Mouse (Mus musculus) heart, embryonic 12.5 days (tissue): ENCODE results near the gene Ccdc180. TPM values are rescaled to one million over a fixed set of nuclear protein-coding genes. Genes with fewer than 3 reads are reported as not detected.

Experiments
- ATAC-seq: fragments of 200-750 bp; cut with Nextera tagmentation; 2 replicates; pipeline ENCODE4 v1.8.0; 2017; ENCODE audit warnings: moderate TSS enrichment, moderate library complexity; ENCODE audit not compliant: insufficient number of reproducible peaks, low FRiP score
- H3K27ac ChIP-seq: fragments of 300-500 bp; sonication (generic); 2 replicates; pipeline ENCODE4 v1.5.1; 2016; ENCODE audit warnings: mild to moderate bottlenecking, moderate library complexity; ENCODE audit not compliant: poor library complexity, severe bottlenecking
- H3K27me3 ChIP-seq: fragments of 300-500 bp; sonication (generic); replicated peaks from 2 replicates; pipeline ENCODE4 v1.6.1; 2016; ENCODE audit warnings: mild to moderate bottlenecking, moderate library complexity
- H3K36me3 ChIP-seq: fragments of 300-500 bp; sonication (generic); 2 replicates; pipeline ENCODE4 v1.6.1; 2016; ENCODE audit warnings: mild to moderate bottlenecking, moderate library complexity
- H3K4me1 ChIP-seq: fragments of 300-500 bp; sonication (generic); replicated peaks from 2 replicates; pipeline ENCODE4 v1.6.1; 2016; ENCODE audit warnings: mild to moderate bottlenecking
- H3K4me2 ChIP-seq: fragments of 300-500 bp; sonication (generic); 2 replicates; pipeline ENCODE4 v1.6.1; 2016; ENCODE audit warnings: mild to moderate bottlenecking, moderate library complexity
- H3K4me3 ChIP-seq: fragments of 300-500 bp; sonication (generic); 2 replicates; pipeline ENCODE4 v1.5.1; 2016; ENCODE audit warnings: mild to moderate bottlenecking
- H3K9ac ChIP-seq: fragments of 300-500 bp; sonication (generic); 2 replicates; pipeline ENCODE4 v1.6.1; 2016; ENCODE audit warnings: mild to moderate bottlenecking, moderate library complexity
- H3K9me3 ChIP-seq: fragments of 300-500 bp; sonication (generic); replicated peaks from 2 replicates; pipeline ENCODE4 v1.6.1; 2016; ENCODE audit warnings: mild to moderate bottlenecking, moderate library complexity
- WGBS: fragments of 180-500 bp; shearing (Covaris S2); methylation state at CpG from one replicate; pipeline ENCODE4 v1.1.7; 2016; 5-methylcytosine and 5-hydroxymethylcytosine counted together
- polyA plus RNA-seq: library from polyadenylated mRNA; unstranded; fragments of >200 nt; fragmentation: Nextera tagmentation; extraction: Ambion mirVana; gene quantifications from 2 replicates; pipeline ENCODE4 v1.2.1, GENCODE M21; 2016

The Ccdc180 gene
- polyA plus RNA-seq, 1 experiment from 2014 or later: 0.18 TPM

GRCm38 (mm10) chr4:45867416-45867815, 22.7 kb upstream of the Ccdc180 start:
- H3K4me1 ChIP-seq: peaks cover 7% of the 10 kb centered on the region
- H3K27ac ChIP-seq: no peak overlapping the region
- no peak overlapping the region for H3K4me2 ChIP-seq
- H3K4me3 ChIP-seq: no peak overlapping the region
- no peaks in the 10 kb centered on the region for H3K27me3 ChIP-seq
- 71% methylated on average over 8 of the region's 8 CpGs for WGBS
- H3K9me3 ChIP-seq: no peaks in the 10 kb centered on the region
- no peak overlapping the region for H3K9ac ChIP-seq
- no peaks in the 10 kb centered on the region for H3K36me3 ChIP-seq
- ATAC-seq: no peak

- ATAC-seq: no peak
- H3K4me3 ChIP-seq: peak overlapping the region; percentile 11
Observed at GRCm38 (mm10) chr4:45869021-45869815, 20.9 kb upstream of the Ccdc180 start.

GRCm38 (mm10) chr4:45872147-45872546, 18.0 kb upstream of the Ccdc180 start:
- 69% methylated on average over 2 of the region's 2 CpGs for WGBS
- no peak overlapping the region for H3K27ac ChIP-seq
- H3K27me3 ChIP-seq: no peaks in the 10 kb centered on the region
- H3K9me3 ChIP-seq: no peaks in the 10 kb centered on the region; the same call in 1 of the 2 replicates
- no peak overlapping the region for H3K9ac ChIP-seq
- peaks cover 7% of the 10 kb centered on the region for H3K4me1 ChIP-seq
- H3K36me3 ChIP-seq: no peaks in the 10 kb centered on the region
- H3K4me2 ChIP-seq: no peak overlapping the region
- H3K4me3 ChIP-seq: no peak overlapping the region
- ATAC-seq: no peak

More at GRCm38 (mm10) chr4:45869021-45869815, 20.9 kb upstream of the Ccdc180 start:
- H3K9ac ChIP-seq: peak overlapping the region; percentile 2; the same call in 1 of the 2 replicates
- peak overlapping the region; percentile 57 for H3K4me2 ChIP-seq
- H3K36me3 ChIP-seq: no peaks in the 10 kb centered on the region
- WGBS: 24% methylated on average over 24 of the region's 24 CpGs
- no peaks in the 10 kb centered on the region for H3K9me3 ChIP-seq
- H3K4me1 ChIP-seq: peaks cover 7% of the 10 kb centered on the region
- H3K27me3 ChIP-seq: no peaks in the 10 kb centered on the region
- no peak overlapping the region for H3K27ac ChIP-seq

- ATAC-seq: no peak
- Histone ChIP-seq H3K4me2 (no peak overlapping the region), H3K27ac (no peak overlapping the region), H3K4me1 (0 out of 2 replicates have a peak, but pooled peaks cover 5% of the 10 kb centered on the region), H3K9me3 (no peaks in the 10 kb centered on the region; the same call in 1 of the 2 replicates), H3K36me3 (no peaks in the 10 kb centered on the region), H3K9ac (no peak overlapping the region), H3K4me3 (no peak overlapping the region), H3K27me3 (no peaks in the 10 kb centered on the region; the same call in 1 of the 2 replicates)
- WGBS: 32% methylated on average over 5 of the region's 5 CpGs
Observed at GRCm38 (mm10) chr4:45878929-45879328, 11.2 kb upstream of the Ccdc180 start.

- no peak overlapping the region for H3K4me2 ChIP-seq
- H3K9me3 ChIP-seq: no peaks in the 10 kb centered on the region
- no peak overlapping the region for H3K4me3 ChIP-seq
- ATAC-seq: no peak
- H3K36me3 ChIP-seq: no peaks in the 10 kb centered on the region
- 0 out of 2 replicates have a peak, but pooled peaks cover 5% of the 10 kb centered on the region for H3K4me1 ChIP-seq
- no peaks in the 10 kb centered on the region; the same call in 1 of the 2 replicates for H3K27me3 ChIP-seq
- 62% methylated on average over 9 of the region's 9 CpGs for WGBS
- no peak overlapping the region for H3K9ac ChIP-seq
- no peak overlapping the region for H3K27ac ChIP-seq
Observed at GRCm38 (mm10) chr4:45882521-45882920, 7.6 kb upstream of the Ccdc180 start.

GRCm38 (mm10) chr4:45883250-45883649, 6.9 kb upstream of the Ccdc180 start:
- Histone ChIP-seq H3K9ac (no peak overlapping the region), H3K27ac (no peak overlapping the region), H3K36me3 (no peaks in the 10 kb centered on the region), H3K4me2 (no peak overlapping the region), H3K9me3 (no peaks in the 10 kb centered on the region), H3K4me1 (0 out of 2 replicates have a peak, but pooled peaks cover 5% of the 10 kb centered on the region), H3K27me3 (no peaks in the 10 kb centered on the region; the same call in 1 of the 2 replicates), H3K4me3 (no peak overlapping the region)
- WGBS: 88% methylated on average over 16 of the region's 16 CpGs
- ATAC-seq: no peak

GRCm38 (mm10) chr4:45889487-45889886, 616 bp upstream of the Ccdc180 start:
- ATAC-seq: no peak
- Histone ChIP-seq H3K9ac (no peak overlapping the region), H3K4me3 (no peak overlapping the region), H3K27ac (no peak overlapping the region), H3K36me3 (no peaks in the 10 kb centered on the region), H3K4me1 (peaks cover 8% of the 10 kb centered on the region), H3K27me3 (peaks cover 7% of the 10 kb centered on the region; the same call in 1 of the 2 replicates), H3K4me2 (no peak overlapping the region), H3K9me3 (no peaks in the 10 kb centered on the region)
- 77% methylated on average over 6 of the region's 6 CpGs for WGBS

GRCm38 (mm10) chr4:45896425-45897081, 6.5 kb downstream of the Ccdc180 start:
- Histone ChIP-seq H3K27me3 (peaks cover 52% of the 10 kb centered on the region), H3K9ac (no peak overlapping the region), H3K4me1 (peaks cover 6% of the 10 kb centered on the region; the same call in 1 of the 2 replicates), H3K4me3 (no peak overlapping the region), H3K27ac (no peak overlapping the region), H3K36me3 (no peaks in the 10 kb centered on the region), H3K4me2 (peak overlapping the region; percentile 16; the same call in 1 of the 2 replicates), H3K9me3 (no peaks in the 10 kb centered on the region)
- WGBS: 10% methylated on average over 16 of the region's 16 CpGs
- no peak for ATAC-seq

- ATAC-seq: no peak
- no peaks in the 10 kb centered on the region for H3K9me3 ChIP-seq
- H3K9ac ChIP-seq: no peak overlapping the region
- no peaks in the 10 kb centered on the region for H3K36me3 ChIP-seq
- H3K4me3 ChIP-seq: no peak overlapping the region
- no peak overlapping the region for H3K27ac ChIP-seq
- WGBS: 56% methylated on average over 5 of the region's 5 CpGs
- no peak overlapping the region for H3K4me2 ChIP-seq
- H3K27me3 ChIP-seq: peaks cover 49% of the 10 kb centered on the region
- H3K4me1 ChIP-seq: peaks cover 6% of the 10 kb centered on the region; the same call in 1 of the 2 replicates
Observed at GRCm38 (mm10) chr4:45898413-45898812, 8.3 kb downstream of the Ccdc180 start.

- 86% methylated on average over 13 of the region's 13 CpGs for WGBS
- ATAC-seq: no peak
- H3K9ac ChIP-seq: no peak overlapping the region
Observed at GRCm38 (mm10) chr4:45909256-45909655, 19.2 kb downstream of the Ccdc180 start.

GRCm38 (mm10) chr4:45909924-45910323, 19.8 kb downstream of the Ccdc180 start:
- Histone ChIP-seq H3K9ac (no peak overlapping the region), H3K36me3 (no peaks in the 10 kb centered on the region), H3K4me3 (no peak overlapping the region), H3K27me3 (no peaks in the 10 kb centered on the region; the same call in 1 of the 2 replicates), H3K9me3 (no peaks in the 10 kb centered on the region), H3K4me1 (no peaks in the 10 kb centered on the region), H3K4me2 (no peak overlapping the region), H3K27ac (no peak overlapping the region)
- 59% methylated on average over 4 of the region's 4 CpGs for WGBS
- ATAC-seq: no peak

More at GRCm38 (mm10) chr4:45909256-45909655, 19.2 kb downstream of the Ccdc180 start:
- Histone ChIP-seq H3K27ac (no peak overlapping the region), H3K4me1 (no peaks in the 10 kb centered on the region), H3K27me3 (no peaks in the 10 kb centered on the region; the same call in 1 of the 2 replicates), H3K36me3 (no peaks in the 10 kb centered on the region), H3K4me2 (no peak overlapping the region), H3K4me3 (no peak overlapping the region), H3K9me3 (no peaks in the 10 kb centered on the region)
